Mouse (Mus musculus) CH12.LX (cell line): ENCODE measurements at regions not wholly inside any gene's neighbourhood (a gene's known extent, or its start where the extent isn't known, plus 50 kb on each side); places are given as distances from the start of the nearest gene placed in this dataset.

Experiments used
- CTCF ChIP-seq, 2 experiments: IDR thresholded peaks in 1 of 2; conservative IDR thresholded peaks in 1 of 2; 2 replicates each; pipeline ENCODE4 v1.5.1; 2011 to 2012; ENCODE audit warnings: low read depth in 2 of 2, low read length in 2 of 2, improper control_type of control experiment in 1 of 2, inconsistent platforms in 1 of 2, mild to moderate bottlenecking in 1 of 2, moderate library complexity in 1 of 2
- HCFC1 ChIP-seq: IDR thresholded peaks from 2 replicates; pipeline ENCODE4 v1.6.1; 2012; ENCODE audit warnings: low read depth, mild to moderate bottlenecking, inconsistent platforms, low read length, improper control_type of control experiment
- JUND ChIP-seq: conservative IDR thresholded peaks from 2 replicates; pipeline ENCODE4 v1.6.1; 2011; ENCODE audit warnings: low read depth, low read length, improper control_type of control experiment
- POLR2A ChIP-seq: IDR thresholded peaks from 2 replicates; pipeline ENCODE4 v1.6.1; 2011; ENCODE audit warnings: low read depth, mild to moderate bottlenecking, improper control_type of control experiment, low read length
- RCOR1 ChIP-seq: conservative IDR thresholded peaks from 2 replicates; pipeline ENCODE4 v1.6.1; 2012; ENCODE audit warnings: low read depth, mild to moderate bottlenecking, inconsistent platforms, low read length, improper control_type of control experiment
- ZC3H11A ChIP-seq: IDR thresholded peaks from 2 replicates; pipeline ENCODE4 v1.6.1; 2012; ENCODE audit warnings: low read depth, mild to moderate bottlenecking, inconsistent platforms, low read length, improper control_type of control experiment

- TF ChIP-seq POLR2A (no peak), CTCF (conservative IDR thresholded peaks at IDR 0.05 in 1 of 2, IDR thresholded peaks at IDR 0.05 in 1 of 2; ENCODE audit: low read depth in 2 of 2, low read length in 2 of 2) (no peak), RCOR1 (no peak), HCFC1 (no peak), JUND (no peak), ZC3H11A (no peak)
These were observed 243.8 kb downstream of the Stim2 start for GRCm38 (mm10) chr5:54242126-54242525.
